ENCODE assay signal across 9 mouse cellular contexts in the genomic region with DNA sequence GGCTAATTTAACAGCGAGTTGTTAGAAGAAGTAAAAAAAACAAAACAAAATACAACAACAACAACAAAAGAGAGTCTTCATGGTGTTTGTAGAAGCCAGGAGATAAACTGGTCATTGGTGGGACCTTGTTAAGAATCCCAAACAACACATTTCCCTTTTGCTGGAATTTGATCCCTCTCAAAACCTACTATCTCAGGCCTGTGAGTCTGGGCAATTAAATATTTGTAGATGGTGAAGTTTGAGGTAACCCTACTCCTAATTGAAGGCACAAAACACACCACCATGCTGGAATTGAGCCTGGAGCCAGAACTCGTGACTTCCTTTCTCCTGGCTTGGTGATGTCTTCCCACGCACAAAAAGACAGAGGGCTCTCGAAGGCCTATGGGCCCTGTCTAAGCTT.
A peak's percentile ranks its signal among the peaks of the same experiment; 100 is the strongest.
DNase-seq lines count a peak whose midpoint lies in the region; ATAC-seq and TF ChIP-seq lines count a peak whose summit lies in the region.
"Had no signal": no experiment of that assay in that cellular context is flagged by ENCODE, and none has a peak within 500 bp of the region (broad histone marks: within the 10 kb centered on the region; RNA-seq: fewer than 3 reads in every experiment).

No protein-coding gene starts in this region.

- no peaks in the 10 kb centered on the region for H3K27me3 ChIP-seq in neural tube, embryonic 11.5 days (ENCODE audit: control insufficient read depth, insufficient read depth, low read length)
- 0 out of 2 replicates have a peak, but pooled peaks cover 6% of the 10 kb centered on the region for H3K27me3 ChIP-seq in limb, embryonic 15.5 days
- 0 out of 2 replicates have a peak, but pooled peaks cover 2% of the 10 kb centered on the region for H3K27me3 ChIP-seq in stomach, postnatal 0 days (ENCODE audit: control insufficient read depth, insufficient read depth, low read length)

- H3K27ac ChIP-seq in gastrocnemius, adult 2 months, result no peak overlapping the region
- no peak overlapping the region for H3K27ac ChIP-seq in neural tube, embryonic 11.5 days (ENCODE audit: low read depth, low read length)
- H3K27ac ChIP-seq in limb, embryonic 15.5 days, result no peak overlapping the region
- H3K27ac ChIP-seq in stomach, postnatal 0 days (replicated peaks), result no peak overlapping the region

- H3K9ac ChIP-seq in neural tube, embryonic 11.5 days (ENCODE audit: low read length), result no peak overlapping the region; the same call in 1 of the 2 replicates
- no peak overlapping the region for H3K9ac ChIP-seq in limb, embryonic 15.5 days
- no peak overlapping the region for H3K9ac ChIP-seq in stomach, postnatal 0 days (ENCODE audit: low read length)

- no peak for ATAC-seq in neural tube, embryonic 11.5 days (ENCODE audit: insufficient read depth, low FRiP score, low TSS enrichment)
- no peak for ATAC-seq in limb, embryonic 15.5 days (ENCODE audit: insufficient number of reproducible peaks, low FRiP score, low TSS enrichment, low read depth)
- ATAC-seq in stomach, postnatal 0 days (ENCODE audit: low FRiP score, low TSS enrichment), result no peak
- no peak for ATAC-seq in monocyte, adult 5-6 weeks (replicated peaks; ENCODE audit: insufficient number of reproducible peaks, low FRiP score, low TSS enrichment, poor library complexity, severe bottlenecking)

- H3K9me3 ChIP-seq in neural tube, embryonic 11.5 days (ENCODE audit: control insufficient read depth, low read length), result no peaks in the 10 kb centered on the region
- no peaks in the 10 kb centered on the region for H3K9me3 ChIP-seq in limb, embryonic 15.5 days
- H3K9me3 ChIP-seq in stomach, postnatal 0 days (ENCODE audit: control insufficient read depth, low read length), result no peaks in the 10 kb centered on the region

- intact Hi-C loops in gastrocnemius, adult 2 months (cut with DNase I), result no loop called here

- peak overlapping the region; percentile 71 for H3K4me3 ChIP-seq in gastrocnemius, adult 2 months
- peak overlapping the region; percentile 44 for H3K4me3 ChIP-seq in neural tube, embryonic 11.5 days (ENCODE audit: low read depth, low read length)
- H3K4me3 ChIP-seq in limb, embryonic 15.5 days, result peak overlapping the region; percentile 42; the same call in 1 of the 2 replicates
- H3K4me3 ChIP-seq in stomach, postnatal 0 days (ENCODE audit: low read depth, low read length), result no peak overlapping the region

- no peaks in the 10 kb centered on the region for H3K36me3 ChIP-seq in neural tube, embryonic 11.5 days (ENCODE audit: control insufficient read depth, insufficient read depth, low read length)
- H3K36me3 ChIP-seq in limb, embryonic 15.5 days, result no peaks in the 10 kb centered on the region
- no peaks in the 10 kb centered on the region for H3K36me3 ChIP-seq in stomach, postnatal 0 days (ENCODE audit: control insufficient read depth, insufficient read depth, low read length)

- peaks cover 5% of the 10 kb centered on the region; the same call in 1 of the 2 replicates for H3K4me1 ChIP-seq in neural tube, embryonic 11.5 days (ENCODE audit: control insufficient read depth, insufficient read depth, low read length)
- H3K4me1 ChIP-seq in limb, embryonic 15.5 days, result peaks cover 8% of the 10 kb centered on the region; the same call in 1 of the 2 replicates
- H3K4me1 ChIP-seq in stomach, postnatal 0 days (replicated peaks; ENCODE audit: control insufficient read depth, insufficient read depth), result no peaks in the 10 kb centered on the region

- H3K4me2 ChIP-seq in neural tube, embryonic 11.5 days (ENCODE audit: low read depth), result peak overlapping the region; percentile 75
- H3K4me2 ChIP-seq in limb, embryonic 15.5 days, result peak overlapping the region; percentile 85
- H3K4me2 ChIP-seq in stomach, postnatal 0 days (replicated peaks; ENCODE audit: low read depth), result peak overlapping the region; percentile 79

- no peak for DNase-seq in gastrocnemius, adult 2 months
- no peak for DNase-seq in gastrocnemius, adult 18-20 months (ENCODE audit: low spot score)
- no peak for DNase-seq in neural tube, embryonic 11.5 days (ENCODE audit: low spot score)
- no peak for DNase-seq in neural tube, embryonic 10.5 days (ENCODE audit: extremely low spot score, low spot score)
- no peak for DNase-seq in stomach, postnatal 0 days (ENCODE audit: low spot score)
- DNase-seq in retina, embryonic 14.5 days (ENCODE audit: low spot score), result no peak
- DNase-seq: kidney, adult 9 months had no signal

- TF ChIP-seq EP300 in stomach, postnatal 0 days (optimal IDR thresholded peaks at IDR 0.05), result no peak

- WGBS in neural tube, embryonic 11.5 days, result 54% methylated on average over 4 of the region's 4 CpGs
- WGBS in limb, embryonic 15.5 days, result 60% methylated on average over 4 of the region's 4 CpGs
- 69% methylated on average over 4 of the region's 4 CpGs for WGBS in stomach, postnatal 0 days

- TF ChIP-seq CTCF in gastrocnemius, adult 2 months (IDR thresholded peaks at IDR 0.05), result no peak
- TF ChIP-seq CTCF in stomach, postnatal 0 days (IDR thresholded peaks at IDR 0.05; ENCODE audit: low read depth), result no peak
